Mouse (Mus musculus) left cerebral cortex, adult 11 months (tissue): Measurements from ENCODE around the gene Rab3il1.

Experiments
- DNase-seq: peaks from one replicate; pipeline ENCODE4 v3.0.0; 2022; ENCODE audit warnings: low spot score

Gene Rab3il1

DNA sequence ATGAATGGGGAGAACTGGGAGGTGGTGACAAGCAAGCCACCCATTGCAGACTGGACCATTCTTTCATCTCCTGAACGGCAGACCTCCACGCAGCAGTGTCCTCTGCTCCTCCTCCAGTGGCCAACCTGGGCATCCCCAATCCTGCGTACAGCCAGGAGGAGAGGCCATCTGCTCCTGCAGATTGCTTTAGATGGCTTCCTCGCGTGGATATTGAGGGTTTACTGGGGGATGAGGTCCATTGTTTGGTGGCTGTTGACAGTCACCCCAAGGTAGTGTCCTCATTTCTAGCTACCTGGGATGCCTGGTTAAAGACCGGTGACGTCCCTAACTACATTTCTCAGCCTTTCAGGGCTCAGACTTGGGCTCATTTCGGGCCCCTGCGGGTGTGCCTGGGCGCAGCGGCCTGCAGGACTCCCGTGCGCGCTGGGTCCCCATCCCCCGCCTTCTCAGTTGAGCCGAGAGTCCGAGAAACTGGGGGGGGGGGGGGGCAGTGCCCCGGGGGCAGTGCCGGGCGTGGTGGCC is 39.5 kb downstream of the Rab3il1 start:
- DNase-seq: no peak

DNA sequence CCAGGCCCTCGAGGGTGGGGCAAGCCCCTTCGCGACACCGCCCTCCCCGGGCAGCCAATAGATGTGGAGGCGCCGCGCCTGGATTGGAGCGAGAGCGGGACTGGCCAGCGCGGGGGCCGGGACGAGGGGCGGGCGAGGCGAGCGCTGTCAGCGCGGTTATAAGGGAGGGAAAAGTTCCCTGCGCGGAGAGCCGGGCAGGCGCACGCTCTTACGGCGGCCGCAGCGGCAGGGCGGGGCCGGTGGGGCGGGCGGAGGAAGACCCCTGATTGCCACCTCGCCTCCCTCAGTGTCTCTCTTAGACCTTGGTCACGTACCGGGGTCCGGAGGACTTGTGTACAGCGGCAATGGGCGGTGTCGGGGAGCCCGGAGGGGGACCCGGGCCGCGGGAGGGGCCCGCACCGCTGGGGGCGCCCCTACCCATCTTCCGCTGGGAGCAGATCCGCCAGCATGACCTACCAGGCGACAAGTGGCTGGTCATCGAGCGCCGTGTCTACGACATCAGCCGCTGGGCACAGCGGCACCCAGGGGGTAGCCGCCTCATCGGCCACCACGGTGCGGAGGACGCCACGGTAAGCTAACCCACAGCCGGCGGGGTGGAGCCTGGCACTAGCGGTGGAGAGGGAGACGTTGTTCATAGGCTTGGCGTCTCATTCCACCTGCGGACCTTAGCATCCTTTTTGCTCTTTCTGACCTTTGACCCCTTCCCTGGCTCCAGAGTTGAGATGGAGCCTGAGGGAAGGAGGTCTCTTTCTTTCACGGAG is 40.1 kb downstream of the Rab3il1 start, which contains the start of gene Fads3:
TSS of gene Fads3 (plus strand) at position 182 of the 761 bp plus-strand sequence.
- no peak for DNase-seq

DNA sequence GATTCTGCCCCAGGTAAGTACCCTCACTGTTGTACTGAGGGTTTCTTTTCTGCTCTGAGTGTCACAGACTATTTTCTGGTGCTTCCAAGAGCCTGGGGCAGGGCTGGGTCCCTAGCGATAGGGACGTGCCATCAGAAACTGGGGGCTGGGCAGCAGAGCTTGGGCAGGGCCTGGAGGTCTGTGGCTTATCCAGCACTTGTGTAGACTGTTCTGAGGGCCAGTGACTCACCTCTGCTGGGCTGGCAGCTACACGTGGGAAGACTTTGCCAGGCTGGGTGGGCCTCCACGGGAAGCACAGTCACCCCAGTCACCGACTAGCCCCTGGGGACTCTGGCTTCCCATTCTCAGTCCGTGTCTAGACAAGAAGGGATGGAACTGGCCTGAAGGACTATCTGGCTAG is 40.8 kb downstream of the Rab3il1 start:
- DNase-seq: no peak

DNA sequence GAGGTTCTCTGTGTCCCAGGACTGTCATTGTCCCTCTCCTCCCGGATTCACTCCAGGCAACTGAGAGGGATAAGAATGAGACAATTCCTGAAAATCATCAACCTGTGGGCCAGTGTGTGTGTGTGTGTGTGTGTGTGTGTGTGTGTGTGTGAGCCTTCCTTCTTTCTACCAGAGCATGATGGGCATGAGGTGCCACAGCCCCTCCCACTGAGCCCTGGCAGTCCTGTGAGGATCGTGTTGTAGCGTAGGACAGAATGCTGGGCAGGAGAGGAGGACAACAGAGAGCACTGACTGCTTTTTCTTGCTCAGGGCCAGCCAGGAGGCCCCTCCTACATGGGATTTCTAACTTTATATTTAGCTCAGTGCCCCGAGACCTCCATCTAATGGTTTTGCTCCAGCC is 41.3 kb downstream of the Rab3il1 start:
- no peak for DNase-seq

DNA sequence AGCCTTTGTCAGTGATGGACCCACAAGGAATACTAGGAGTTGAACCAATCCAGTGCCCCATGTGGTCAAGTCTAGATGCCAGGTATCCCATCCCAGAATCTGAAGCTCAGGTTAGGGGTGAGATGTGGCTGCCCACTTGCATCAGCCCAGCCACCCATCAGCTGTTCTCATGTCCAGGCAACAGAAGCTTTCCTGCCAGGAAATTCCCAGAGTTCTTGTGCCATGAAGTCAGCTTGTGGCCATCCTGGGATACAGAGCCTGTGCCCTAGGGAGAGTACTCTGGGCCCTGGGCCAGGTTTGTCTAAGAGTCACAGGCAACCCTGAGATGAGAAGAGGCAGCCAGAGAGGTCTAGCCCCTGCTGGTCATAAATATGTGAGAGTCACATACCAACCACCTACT is 42.2 kb downstream of the Rab3il1 start:
- no peak for DNase-seq

DNA sequence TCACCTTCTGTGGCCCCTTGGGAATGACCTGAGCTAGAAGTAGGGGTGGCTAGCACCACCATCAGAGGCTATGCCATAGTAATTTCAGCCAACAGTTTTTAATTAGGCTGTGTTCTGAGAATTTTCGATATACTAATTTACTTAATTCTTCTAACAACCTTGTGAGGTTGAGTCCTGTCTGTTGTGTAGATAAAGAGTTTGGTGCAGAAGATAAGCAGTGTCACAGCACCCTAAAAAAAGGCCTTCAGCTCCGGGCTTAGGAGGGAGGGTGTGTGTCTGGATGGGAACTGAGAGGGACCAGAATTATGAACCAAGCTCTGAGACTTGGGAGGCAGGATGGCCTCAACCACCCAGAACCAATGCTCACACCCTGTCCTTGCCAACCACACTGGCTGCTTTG is 44.2 kb downstream of the Rab3il1 start:
- no peak for DNase-seq

DNA sequence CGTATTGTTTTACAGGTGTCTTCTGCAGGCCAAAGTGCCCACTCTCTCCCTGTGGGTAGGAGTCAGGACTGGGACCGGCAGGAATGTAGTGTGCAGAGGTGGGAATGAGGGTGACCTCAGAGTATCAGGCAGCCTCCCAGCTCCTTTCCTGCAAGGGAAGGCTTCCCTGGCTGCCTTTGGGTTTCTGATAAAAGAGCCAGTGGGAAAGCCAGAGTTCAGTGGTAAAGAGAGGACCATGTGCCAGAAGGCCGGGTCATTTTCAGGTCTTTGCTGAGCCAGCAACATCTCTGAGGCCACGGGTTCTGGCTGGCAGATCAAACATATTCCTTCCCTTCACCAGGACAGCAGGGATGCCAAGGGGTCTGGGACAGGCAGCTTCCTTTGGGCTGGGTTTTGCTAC is 44.9 kb downstream of the Rab3il1 start:
- DNase-seq: no peak

DNA sequence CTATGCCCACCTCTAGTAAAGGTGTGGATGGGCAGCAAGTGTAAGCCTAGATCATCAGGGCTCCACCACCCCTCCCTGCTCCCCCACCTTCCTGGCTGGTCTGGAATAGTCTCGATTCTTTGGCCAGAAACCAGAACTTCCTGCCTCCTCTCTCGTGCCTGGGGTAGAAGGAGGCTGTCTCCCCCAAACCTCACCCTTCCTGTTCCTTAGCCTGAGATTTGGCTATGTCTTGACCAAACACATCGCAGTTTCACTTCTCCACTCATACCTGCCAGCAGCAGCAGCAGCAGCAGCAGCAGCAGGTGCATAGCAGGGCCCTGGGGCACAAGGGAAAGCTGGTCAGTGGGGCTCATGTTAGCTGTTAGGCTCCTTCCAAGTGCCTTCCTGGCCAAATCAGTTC is 45.5 kb downstream of the Rab3il1 start:
- DNase-seq: no peak

DNA sequence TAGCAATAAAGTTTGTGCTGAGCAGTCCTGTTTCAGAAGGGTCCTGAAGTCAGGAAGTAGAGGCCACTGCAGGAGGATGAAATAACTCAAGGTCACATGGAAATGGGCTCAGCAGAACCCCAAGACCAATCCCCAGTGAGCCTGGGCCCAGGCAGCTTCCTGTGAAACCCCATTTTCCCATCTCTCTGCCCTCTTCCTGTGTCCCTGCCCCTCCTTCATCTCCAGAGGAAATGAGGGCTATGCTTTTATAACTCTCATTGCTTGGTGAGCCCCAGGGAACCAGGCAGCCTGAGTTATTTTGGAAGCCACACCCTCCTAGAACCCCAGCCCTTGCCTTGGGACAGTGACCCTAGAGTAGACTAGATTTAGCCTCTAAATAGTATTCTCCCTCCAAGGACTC is 48.1 kb downstream of the Rab3il1 start:
- no peak for DNase-seq

DNA sequence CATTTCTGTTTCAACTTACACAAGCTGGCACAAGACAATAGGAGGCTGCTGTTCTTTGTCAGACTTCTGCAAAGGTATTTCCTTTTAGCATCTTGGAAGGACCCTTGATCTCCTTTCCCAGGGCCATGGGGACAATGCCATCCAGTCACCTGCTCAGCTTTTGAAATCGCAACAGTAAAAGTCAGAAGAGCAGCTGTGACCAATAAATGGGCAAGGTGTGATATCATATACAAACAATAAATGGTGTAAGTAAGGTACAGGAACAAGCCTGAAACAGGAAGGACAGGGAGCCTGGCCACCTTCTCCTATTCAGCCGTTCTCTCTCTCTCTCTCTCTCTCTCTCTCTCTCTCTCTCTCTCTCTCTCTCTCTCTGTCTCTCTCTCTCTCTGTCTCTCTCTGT is 49.0 kb downstream of the Rab3il1 start:
- DNase-seq: no peak

DNA sequence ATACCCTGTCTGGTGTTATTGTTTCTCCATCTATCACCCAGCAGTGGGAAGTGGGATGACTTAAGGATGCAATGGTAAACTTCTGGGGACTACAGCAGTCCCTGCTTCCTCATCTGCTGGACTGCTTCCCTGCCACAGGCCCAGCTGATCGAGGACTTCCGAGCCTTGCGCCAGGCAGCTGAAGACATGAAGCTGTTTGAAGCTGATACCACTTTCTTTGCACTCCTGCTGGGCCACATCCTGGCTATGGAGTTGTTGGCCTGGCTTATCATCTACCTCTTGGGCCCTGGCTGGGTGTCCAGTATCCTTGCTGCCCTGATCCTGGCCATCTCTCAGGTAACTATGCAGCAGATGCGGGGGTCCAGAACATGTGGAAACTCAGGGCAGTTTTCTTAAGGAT is 51.2 kb downstream of the Rab3il1 start:
- no peak for DNase-seq

DNA sequence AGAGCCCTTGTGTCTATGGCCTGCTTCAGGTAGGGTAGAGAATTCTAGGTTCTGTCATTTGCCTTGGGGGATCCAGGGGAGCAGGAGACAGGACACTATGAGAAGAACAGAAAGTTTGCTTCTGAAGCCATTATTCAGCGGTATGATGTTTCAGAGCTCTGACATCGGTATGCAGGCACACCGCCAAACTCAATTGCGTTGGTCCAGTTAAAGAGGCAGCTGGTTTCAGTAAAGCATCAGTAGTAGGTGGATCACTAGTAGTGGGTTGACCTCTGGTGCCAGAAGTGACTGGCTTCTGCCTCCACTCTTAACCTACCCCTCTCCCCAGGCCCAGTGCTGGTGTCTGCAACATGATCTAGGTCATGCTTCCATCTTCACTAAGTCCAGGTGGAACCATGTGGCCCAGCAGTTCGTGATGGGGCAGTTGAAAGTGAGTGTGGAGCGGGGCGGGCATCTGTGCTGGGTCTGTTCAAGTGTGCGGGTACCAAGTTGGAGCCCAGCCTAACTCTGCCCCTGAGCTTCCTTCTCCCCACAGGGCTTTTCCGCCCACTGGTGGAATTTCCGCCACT is 52.3 kb downstream of the Rab3il1 start:
- no peak for DNase-seq

DNA sequence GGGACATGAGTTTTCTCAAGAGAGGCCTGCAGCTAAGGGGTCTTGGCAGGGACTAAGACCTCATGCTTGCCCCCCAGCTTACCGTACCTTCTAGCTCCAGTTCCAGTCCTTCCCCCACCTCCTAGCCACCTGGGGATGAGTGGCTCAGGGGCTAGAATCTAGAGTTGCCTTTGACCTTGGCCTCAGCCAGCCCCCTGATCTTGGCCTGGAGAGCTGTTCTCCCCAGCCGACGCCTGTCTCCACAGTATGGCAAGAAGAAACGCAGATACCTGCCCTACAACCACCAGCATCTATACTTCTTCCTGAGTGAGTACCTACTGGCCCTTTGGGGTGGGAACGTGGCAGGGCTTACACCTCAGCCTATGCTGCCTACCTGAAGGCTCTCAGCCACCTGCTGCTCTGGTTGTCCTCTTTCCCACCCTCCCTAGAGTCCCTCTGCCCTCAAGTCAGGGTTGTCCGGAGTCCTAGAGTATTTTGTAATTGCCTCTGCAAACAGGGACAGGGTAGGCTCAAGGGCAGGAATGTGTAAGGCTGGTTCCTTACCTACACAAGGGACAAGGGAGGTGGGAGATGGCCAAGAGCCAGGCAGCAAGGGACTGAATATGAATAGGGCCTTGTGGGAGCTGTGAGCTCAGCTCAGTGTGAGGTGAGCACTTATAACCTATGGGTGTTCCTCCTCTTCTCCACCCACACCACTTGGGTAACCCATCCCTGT is 53.0 kb downstream of the Rab3il1 start:
- no peak for DNase-seq

DNA sequence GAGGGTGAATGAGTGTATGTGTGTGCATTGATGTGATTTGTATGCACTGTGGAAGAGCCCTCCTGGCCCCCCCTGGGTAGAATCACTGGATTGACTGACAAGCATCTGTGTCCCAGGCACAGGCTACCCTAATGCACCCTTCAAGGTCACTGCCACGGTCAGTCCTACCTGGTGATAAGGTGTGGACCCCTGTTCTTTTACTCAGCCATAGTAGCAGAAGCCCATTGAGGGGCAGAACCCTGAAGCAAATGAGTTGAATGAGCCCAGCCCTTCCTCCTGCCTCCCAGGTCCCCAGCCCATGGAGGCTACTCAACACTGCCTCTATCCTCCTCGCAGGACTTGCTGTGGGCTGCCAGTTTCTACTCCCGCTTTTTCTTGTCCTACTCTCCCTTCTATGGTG is 53.8 kb downstream of the Rab3il1 start:
- DNase-seq: no peak

DNA sequence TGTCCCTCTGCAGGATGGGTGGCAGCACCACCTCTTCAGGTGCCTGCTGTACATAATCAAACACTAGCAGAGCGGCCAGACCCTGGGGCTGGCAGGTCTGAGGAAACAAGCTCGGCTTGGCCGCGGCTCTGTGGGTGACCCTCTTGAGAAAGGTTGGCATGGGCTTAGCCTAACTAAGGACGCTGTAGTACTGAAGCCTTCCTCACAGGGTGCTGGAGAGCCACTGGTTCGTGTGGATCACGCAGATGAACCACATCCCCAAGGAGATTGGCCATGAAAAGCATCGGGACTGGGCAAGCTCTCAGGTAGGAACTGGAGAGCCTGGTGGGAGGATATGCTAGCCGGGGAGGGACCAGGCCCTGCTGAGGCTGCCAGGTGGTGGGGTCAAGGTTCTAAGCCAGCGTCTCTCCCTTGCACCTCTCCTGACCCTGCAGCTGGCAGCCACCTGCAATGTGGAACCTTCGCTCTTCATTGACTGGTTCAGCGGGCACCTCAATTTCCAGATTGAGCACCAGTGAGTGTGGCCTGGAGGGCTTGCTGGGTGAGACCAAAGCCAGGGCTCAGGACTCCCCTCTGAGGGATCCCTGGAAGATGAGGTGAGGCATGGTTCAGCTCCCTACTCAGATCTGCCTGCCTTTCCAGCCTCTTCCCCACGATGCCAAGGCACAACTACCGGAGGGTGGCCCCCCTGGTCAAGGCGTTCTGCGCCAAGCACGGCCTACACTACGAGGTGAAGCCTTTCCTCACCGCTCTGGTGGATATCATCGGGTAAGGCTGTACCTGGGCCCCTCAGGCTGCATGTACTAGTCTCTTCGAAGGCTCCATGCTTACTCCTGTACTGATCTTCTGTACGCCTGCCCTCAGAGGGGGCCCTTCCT is 54.6 kb downstream of the Rab3il1 start:
- DNase-seq: no peak

DNA sequence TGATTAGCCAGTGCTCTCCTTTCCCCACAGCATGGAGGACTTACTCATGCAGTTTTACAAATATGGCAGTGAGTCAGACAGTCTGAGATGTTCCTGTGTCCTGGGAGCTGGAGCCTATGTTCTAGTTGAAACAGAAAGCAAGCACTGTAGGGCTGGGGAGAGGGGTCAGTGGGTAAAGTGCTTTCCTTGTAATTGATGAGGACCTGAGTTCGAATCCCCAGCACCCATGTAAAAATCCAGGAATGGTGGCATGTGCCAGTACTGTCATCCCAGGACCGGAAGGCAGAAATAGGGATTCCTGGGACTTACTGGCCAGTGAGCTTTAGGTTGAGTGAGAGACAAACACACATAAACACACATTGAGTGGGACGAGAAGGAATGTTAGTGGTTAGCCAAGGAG is 55.2 kb downstream of the Rab3il1 start:
- no peak for DNase-seq

DNA sequence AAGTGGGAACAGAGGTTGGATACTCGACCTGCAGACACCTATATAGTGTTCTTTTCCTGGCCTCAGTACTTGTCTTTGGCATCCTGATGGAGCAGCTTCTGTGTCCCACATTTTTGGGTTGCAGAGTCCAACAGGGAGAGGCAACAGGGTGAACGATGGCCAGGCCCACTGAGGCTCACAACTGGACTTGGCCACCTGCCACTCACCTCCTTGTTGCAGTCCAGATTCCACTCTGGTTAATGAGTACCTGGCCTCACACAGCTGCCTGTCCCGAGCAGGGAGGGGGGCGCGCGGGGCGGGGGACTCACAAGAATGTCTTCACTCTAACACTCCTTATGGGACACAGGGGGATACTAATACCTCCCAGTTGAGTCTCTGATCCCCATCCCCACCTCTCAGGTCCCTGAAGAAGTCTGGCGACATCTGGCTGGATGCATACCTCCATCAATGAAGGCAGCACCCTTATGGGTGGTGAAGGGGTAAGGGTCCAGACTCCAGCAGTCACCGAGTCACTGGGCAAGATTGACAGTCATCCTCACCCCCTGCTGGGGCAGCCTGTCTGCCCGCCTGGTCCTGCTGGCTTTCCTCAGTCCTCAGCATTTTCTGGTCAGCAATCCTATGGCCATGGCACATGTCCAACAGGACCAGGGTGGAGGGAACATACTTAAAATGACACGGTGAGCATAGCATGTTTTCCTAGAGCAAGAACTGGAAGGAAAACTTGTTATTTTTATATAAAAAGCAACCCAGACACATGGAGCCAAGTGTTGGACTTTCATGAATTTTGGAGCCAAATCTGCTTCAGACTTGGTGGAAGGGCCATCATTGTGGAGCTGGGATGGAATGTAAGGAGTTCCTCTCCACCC is 56.2 kb downstream of the Rab3il1 start:
- DNase-seq: no peak

DNA sequence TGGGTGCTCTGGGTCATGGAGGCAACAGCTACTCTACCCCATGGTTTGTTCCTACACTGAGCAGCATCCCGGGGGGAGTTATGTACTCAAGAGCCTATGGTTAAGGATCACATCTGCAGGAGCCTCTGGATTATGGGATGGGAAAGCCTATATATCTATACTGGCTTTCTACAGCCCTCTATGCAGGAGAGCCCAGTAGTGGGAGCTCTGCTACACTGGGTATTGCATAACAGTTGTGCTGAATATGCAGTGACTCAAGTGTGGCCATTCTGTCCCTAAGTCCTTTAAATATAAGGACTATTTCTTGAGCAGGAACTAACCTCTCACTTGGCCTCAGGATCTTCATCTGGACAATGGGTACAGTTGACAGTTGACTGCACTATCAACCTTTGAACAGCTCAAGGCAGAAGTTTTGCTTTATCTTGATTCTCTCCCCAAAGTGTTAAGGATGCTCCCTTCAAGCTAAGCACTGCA is 56.9 kb downstream of the Rab3il1 start:
- no peak for DNase-seq

DNA sequence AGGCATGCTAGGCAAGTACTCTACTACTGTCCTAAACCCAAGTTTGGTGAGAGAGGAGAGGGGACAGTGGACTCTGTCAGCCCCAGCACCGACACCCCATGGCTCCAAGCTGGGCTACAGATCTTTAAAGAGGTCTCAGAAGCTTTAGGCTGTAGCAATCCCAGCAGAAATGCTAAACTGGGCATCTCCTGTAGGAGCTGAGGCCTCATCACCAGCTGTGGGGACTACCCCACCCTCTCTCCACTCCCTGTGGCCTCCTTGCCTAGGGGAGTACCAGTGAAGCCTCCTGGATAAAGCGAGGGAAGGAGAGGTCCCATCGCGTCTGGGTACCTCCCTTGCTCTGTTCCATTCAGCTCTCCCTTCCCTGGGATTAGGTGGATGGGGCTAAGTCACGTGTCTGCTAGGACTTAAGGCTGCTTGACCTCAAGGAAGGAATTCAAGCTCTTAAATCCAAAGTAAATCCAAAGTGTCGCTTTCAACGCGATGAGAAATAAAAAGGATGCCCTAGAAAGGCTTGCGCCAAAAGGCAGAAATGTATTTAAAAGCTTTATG is 57.5 kb downstream of the Rab3il1 start:
- DNase-seq: no peak

DNA sequence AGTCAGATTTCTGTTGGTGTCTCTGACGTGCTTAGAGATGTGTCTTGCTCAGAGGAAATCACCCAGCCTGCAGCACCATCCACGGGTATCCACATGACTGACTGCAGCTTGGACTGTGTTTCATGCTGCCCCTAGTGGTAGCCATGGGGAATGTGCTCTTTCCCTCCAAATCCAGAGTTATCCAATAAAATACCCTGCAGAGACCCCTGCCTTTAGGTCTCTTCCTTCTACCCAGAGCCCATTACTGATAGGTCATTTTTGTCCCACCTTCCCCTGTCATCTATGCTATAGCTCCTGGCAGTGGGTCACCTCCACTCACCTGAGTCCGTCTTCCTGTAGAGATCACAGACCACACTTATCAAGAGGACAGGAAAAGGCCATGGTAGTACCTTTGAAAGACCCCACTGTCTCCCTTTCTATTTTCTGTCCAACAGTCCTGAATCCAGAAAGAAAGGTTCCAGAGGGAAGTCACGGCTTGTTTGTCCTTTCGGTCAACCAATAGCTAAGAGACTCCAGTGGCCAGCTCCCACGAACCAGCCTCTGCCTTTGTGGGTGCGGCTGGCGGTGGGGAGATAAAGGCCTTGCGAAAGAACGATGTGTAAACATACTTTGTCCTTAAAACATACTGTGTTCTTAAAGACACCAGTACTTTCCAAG is 58.6 kb downstream of the Rab3il1 start:
- DNase-seq: no peak
